Mouse (Mus musculus) gastrocnemius, postnatal 10 days (tissue): ENCODE data around the gene Glp1r. TPM values are rescaled to one million over a fixed set of nuclear protein-coding genes. Genes with fewer than 3 reads are reported as not detected.

Experiments used
- microRNA-seq, 2 experiments: library from miRNA; unstranded; fragments of <30 nt; microRNA quantifications; one replicate each; pipeline ENCODE4 v1.2.0; 2021
- total RNA-seq, 2 experiments: library from RNA; stranded (reverse); gene quantifications; 2 replicates each; pipeline ENCODE4 v1.2.3; 2021

Gene Glp1r
- total RNA-seq, 2 experiments from 2014 or later = 0.16 TPM; not detected in 1

Small RNAs within 50 kb of the gene (microRNA-seq; reads per million reads assigned to microRNA genes)
- gene Gm24026 = 0 reads per million in 2 experiments

Other genes with a start within 250 kb of the Glp1r start
- gene Umodl1, start 52.8 kb downstream of the Glp1r start, total RNA-seq = under 1 TPM in 1 of 2 experiments, not detected in 1; 0.11 TPM
- 1 to 10 TPM; 4.0 to 4.8 TPM for gene Abcg1, start 155.9 kb downstream of the Glp1r start, total RNA-seq
- gene Tff3, start 227.8 kb downstream of the Glp1r start, total RNA-seq = not detected
- gene Tff2, start 242.5 kb downstream of the Glp1r start, total RNA-seq = not detected